Mouse (Mus musculus): Measurements from ENCODE around the gene Enoph1. TPM values are rescaled to one million over a fixed set of nuclear protein-coding genes. Genes with fewer than 3 reads are reported as not detected.

The Enoph1 gene
- polyA plus RNA-seq, 1 experiment from 2014 or later, result 57.6 TPM

- no peak overlapping the region for H3K4me3 ChIP-seq
- H3K4me1 ChIP-seq, result peaks cover 30% of the 10 kb centered on the region
- no peak overlapping the region for H3K4me2 ChIP-seq (replicated peaks)
- peak; percentile 67 for ATAC-seq (replicated peaks)
- H3K9me3 ChIP-seq, result no peaks in the 10 kb centered on the region
- H3K27me3 ChIP-seq, result no peaks in the 10 kb centered on the region
- H3K27ac ChIP-seq (replicated peaks), result peak overlapping the region; percentile 72
- 34% methylated on average over 8 of the region's 8 CpGs for WGBS
- no peak overlapping the region for H3K9ac ChIP-seq (replicated peaks)
- H3K36me3 ChIP-seq, result no peaks in the 10 kb centered on the region
These were observed 45.3 kb downstream of the Enoph1 start for GRCm38 (mm10) chr5:100085097-100085496.

GRCm38 (mm10) chr5:100090515-100091262 is 50.9 kb downstream of the Enoph1 start:
- Histone ChIP-seq H3K4me2 (replicated peaks) (peak overlapping the region; percentile 27), H3K27ac (replicated peaks) (peak overlapping the region; percentile 86), H3K27me3 (no peaks in the 10 kb centered on the region), H3K9me3 (no peaks in the 10 kb centered on the region), H3K36me3 (no peaks in the 10 kb centered on the region), H3K4me1 (peaks cover 30% of the 10 kb centered on the region), H3K4me3 (0 out of 2 replicates have a peak overlapping the region, but pooled peaks have one; percentile 2), H3K9ac (replicated peaks) (no peak overlapping the region)
- ATAC-seq (replicated peaks), result peak; percentile 49; the same call in 1 of the 2 replicates
- 16% methylated on average over 12 of the region's 12 CpGs for WGBS

GRCm38 (mm10) chr5:100091263-100091594 is 51.4 kb downstream of the Enoph1 start:
- Histone ChIP-seq H3K36me3 (no peaks in the 10 kb centered on the region), H3K9me3 (no peaks in the 10 kb centered on the region), H3K27me3 (no peaks in the 10 kb centered on the region), H3K4me3 (peak overlapping the region; percentile 9; the same call in 1 of the 2 replicates), H3K27ac (replicated peaks) (peak overlapping the region; percentile 86), H3K9ac (replicated peaks) (peak overlapping the region; percentile 18), H3K4me1 (peaks cover 26% of the 10 kb centered on the region), H3K4me2 (replicated peaks) (peak overlapping the region; percentile 27)
- 19% methylated on average over 10 of the region's 10 CpGs for WGBS
- peak; percentile 45; the same call in 1 of the 2 replicates for ATAC-seq (replicated peaks)

- H3K36me3 ChIP-seq, result no peaks in the 10 kb centered on the region
- H3K4me1 ChIP-seq, result peaks cover 26% of the 10 kb centered on the region
- H3K4me3 ChIP-seq, result peak overlapping the region; percentile 9; the same call in 1 of the 2 replicates
- H3K9ac ChIP-seq (replicated peaks), result peak overlapping the region; percentile 18
- peak overlapping the region; percentile 86 for H3K27ac ChIP-seq (replicated peaks)
- 5% methylated on average over 17 of the region's 17 CpGs for WGBS
- H3K27me3 ChIP-seq, result no peaks in the 10 kb centered on the region
- H3K4me2 ChIP-seq (replicated peaks), result peak overlapping the region; percentile 27
- no peaks in the 10 kb centered on the region for H3K9me3 ChIP-seq
- ATAC-seq (replicated peaks), result peak; percentile 88
These were observed 51.8 kb downstream of the Enoph1 start for GRCm38 (mm10) chr5:100091602-100092001.

- no peak overlapping the region for H3K4me3 ChIP-seq
- H3K9me3 ChIP-seq, result no peaks in the 10 kb centered on the region
- no peak overlapping the region for H3K4me2 ChIP-seq (replicated peaks)
- H3K9ac ChIP-seq (replicated peaks), result no peak overlapping the region
- H3K27ac ChIP-seq (replicated peaks), result no peak overlapping the region
- no peaks in the 10 kb centered on the region for H3K36me3 ChIP-seq
- peaks cover 6% of the 10 kb centered on the region for H3K4me1 ChIP-seq
- no peak for ATAC-seq (replicated peaks)
- no peaks in the 10 kb centered on the region for H3K27me3 ChIP-seq
- WGBS, result 64% methylated on average over 5 of the region's 5 CpGs
These were observed 57.2 kb downstream of the Enoph1 start for GRCm38 (mm10) chr5:100096955-100097354.

GRCm38 (mm10) chr5:100097967-100098366 is 58.2 kb downstream of the Enoph1 start:
- no peaks in the 10 kb centered on the region for H3K9me3 ChIP-seq
- no peak overlapping the region for H3K9ac ChIP-seq (replicated peaks)
- 98% methylated on average over 4 of the region's 4 CpGs for WGBS
- no peak overlapping the region for H3K4me2 ChIP-seq (replicated peaks)
- H3K36me3 ChIP-seq, result no peaks in the 10 kb centered on the region
- no peaks in the 10 kb centered on the region for H3K4me1 ChIP-seq
- no peak for ATAC-seq (replicated peaks)
- no peak overlapping the region for H3K4me3 ChIP-seq
- H3K27ac ChIP-seq (replicated peaks), result no peak overlapping the region
- no peaks in the 10 kb centered on the region for H3K27me3 ChIP-seq

- Histone ChIP-seq H3K4me3 (no peak overlapping the region), H3K27me3 (no peaks in the 10 kb centered on the region), H3K4me1 (no peaks in the 10 kb centered on the region), H3K36me3 (no peaks in the 10 kb centered on the region), H3K4me2 (replicated peaks) (no peak overlapping the region), H3K9me3 (no peaks in the 10 kb centered on the region), H3K27ac (replicated peaks) (no peak overlapping the region), H3K9ac (replicated peaks) (no peak overlapping the region)
- no peak for ATAC-seq (replicated peaks)
- 91% methylated on average over 1 of the region's 1 CpGs for WGBS
These were observed 62.6 kb downstream of the Enoph1 start for GRCm38 (mm10) chr5:100102395-100102794.

GRCm38 (mm10) chr5:100108866-100109265 is 69.1 kb downstream of the Enoph1 start:
- WGBS, result 40% methylated on average over 9 of the region's 9 CpGs
- ATAC-seq (replicated peaks), result peak; percentile 97
- Histone ChIP-seq H3K4me3 (no peak overlapping the region), H3K9me3 (no peaks in the 10 kb centered on the region), H3K27me3 (no peaks in the 10 kb centered on the region), H3K4me1 (peaks cover 24% of the 10 kb centered on the region), H3K36me3 (no peaks in the 10 kb centered on the region), H3K27ac (replicated peaks) (peak overlapping the region; percentile 93), H3K9ac (replicated peaks) (0 out of 2 replicates have a peak overlapping the region, but pooled peaks have one; percentile 5), H3K4me2 (replicated peaks) (no peak overlapping the region)

GRCm38 (mm10) chr5:100109543-100110282 is 69.9 kb downstream of the Enoph1 start:
- Histone ChIP-seq H3K4me3 (no peak overlapping the region), H3K27me3 (no peaks in the 10 kb centered on the region), H3K9ac (replicated peaks) (no peak overlapping the region), H3K36me3 (no peaks in the 10 kb centered on the region), H3K4me1 (peaks cover 27% of the 10 kb centered on the region), H3K4me2 (replicated peaks) (no peak overlapping the region), H3K9me3 (no peaks in the 10 kb centered on the region), H3K27ac (replicated peaks) (peak overlapping the region; percentile 93)
- ATAC-seq (replicated peaks), result peak; percentile 56; the same call in 1 of the 2 replicates
- 38% methylated on average over 7 of the region's 7 CpGs for WGBS

- Histone ChIP-seq H3K27ac (replicated peaks) (peak overlapping the region; percentile 93), H3K4me2 (replicated peaks) (no peak overlapping the region), H3K27me3 (no peaks in the 10 kb centered on the region), H3K36me3 (no peaks in the 10 kb centered on the region), H3K9me3 (no peaks in the 10 kb centered on the region), H3K4me3 (no peak overlapping the region), H3K4me1 (peaks cover 27% of the 10 kb centered on the region), H3K9ac (replicated peaks) (no peak overlapping the region)
- WGBS, result 85% methylated on average over 3 of the region's 3 CpGs
- no peak for ATAC-seq (replicated peaks)
These were observed 70.8 kb downstream of the Enoph1 start for GRCm38 (mm10) chr5:100110581-100110980.

GRCm38 (mm10) chr5:100113403-100113802 is 73.6 kb downstream of the Enoph1 start:
- Histone ChIP-seq H3K9ac (replicated peaks) (no peak overlapping the region), H3K9me3 (no peaks in the 10 kb centered on the region), H3K4me1 (peaks cover 26% of the 10 kb centered on the region), H3K27ac (replicated peaks) (peak overlapping the region; percentile 78), H3K4me2 (replicated peaks) (no peak overlapping the region), H3K27me3 (no peaks in the 10 kb centered on the region), H3K4me3 (no peak overlapping the region), H3K36me3 (no peaks in the 10 kb centered on the region)
- ATAC-seq (replicated peaks), result no peak
- 41% methylated on average over 5 of the region's 5 CpGs for WGBS
